8 mouse cellular contexts compared by ENCODE assay signal in the genomic region with DNA sequence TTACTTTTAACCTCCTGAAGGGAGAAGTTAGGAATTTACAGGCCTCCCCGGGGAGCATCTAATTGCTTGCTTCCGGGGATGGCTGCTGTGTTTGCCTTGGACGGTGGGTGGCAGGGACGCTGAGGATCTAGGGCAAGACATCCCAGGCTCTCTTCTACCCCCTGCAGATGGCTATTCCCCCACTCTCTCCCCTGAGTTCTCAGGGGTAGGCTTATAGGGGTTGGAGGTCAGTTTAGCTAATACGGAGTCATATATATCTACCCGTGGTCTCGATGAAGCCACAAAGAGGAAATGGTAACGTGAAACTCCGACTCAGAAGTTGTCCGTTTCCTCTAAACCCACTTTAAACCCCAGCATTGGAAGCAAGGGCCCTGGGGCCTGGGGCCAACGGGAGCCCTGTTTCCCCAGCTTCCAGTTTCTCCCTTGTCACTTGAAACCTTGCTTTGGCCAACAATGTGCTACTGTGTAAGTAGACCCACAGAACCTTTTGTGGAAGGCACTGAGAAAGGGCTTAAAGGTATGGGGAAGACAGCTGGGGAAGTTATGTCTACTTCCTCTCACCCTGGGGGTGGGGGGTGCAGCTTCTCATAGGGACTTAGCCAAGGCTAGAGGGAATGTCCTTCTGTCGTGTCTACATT.
DNase-seq lines count a peak whose midpoint lies in the region; ATAC-seq and TF ChIP-seq lines count a peak whose summit lies in the region.

No protein-coding gene starts in this region.

- H3K36me3 ChIP-seq in spleen, adult 2 months (ENCODE audit: control insufficient read depth, insufficient read depth, low read length) = no peaks in the 10 kb centered on the region
- no peaks in the 10 kb centered on the region for H3K36me3 ChIP-seq in forebrain, embryonic 14.5 days (ENCODE audit: control insufficient read depth, insufficient read depth, low read length)

- peak overlapping the region; percentile 47; the same call in 1 of the 2 replicates for H3K27ac ChIP-seq in spleen, adult 2 months (ENCODE audit: insufficient read depth, low read length)
- no peak overlapping the region for H3K27ac ChIP-seq in forebrain, embryonic 14.5 days (ENCODE audit: low read depth, low read length)

- peak overlapping the region; percentile 29; the same call in 1 of the 2 replicates for H3K9ac ChIP-seq in forebrain, embryonic 14.5 days (ENCODE audit: low read length)

- H3K27me3 ChIP-seq in spleen, adult 2 months (ENCODE audit: control insufficient read depth, insufficient read depth, low read length) = no peaks in the 10 kb centered on the region
- H3K27me3 ChIP-seq in forebrain, embryonic 14.5 days (replicated peaks; ENCODE audit: control insufficient read depth, insufficient read depth, low read length) = peaks cover 13% of the 10 kb centered on the region

- no peak for TF ChIP-seq POLR2A in spleen, adult 2 months (IDR thresholded peaks at IDR 0.05; ENCODE audit: low read depth, low read length)

- ATAC-seq in forebrain, embryonic 14.5 days = peak; percentile 25; the same call in 1 of the 2 replicates

- H3K4me3 ChIP-seq in spleen, adult 2 months (ENCODE audit: extremely low read depth, insufficient read depth, insufficient read length) = no peak overlapping the region
- H3K4me3 ChIP-seq in forebrain, embryonic 14.5 days (ENCODE audit: low read depth, low read length) = no peak overlapping the region

- no peaks in the 10 kb centered on the region for H3K9me3 ChIP-seq in forebrain, embryonic 14.5 days (replicated peaks; ENCODE audit: control insufficient read depth, low read length)

- peak; percentile 15 to 46 for DNase-seq in spleen, adult 2 months (ENCODE audit: low read depth in 1 of 2, low spot score in 2 of 2)
- DNase-seq in spleen, adult 12 weeks (ENCODE audit: low spot score) = no peak
- peak; percentile 24 for DNase-seq in forebrain, embryonic 14.5 days (ENCODE audit: low spot score)
- DNase-seq in kidney, postnatal 10 days = peak; percentile 63
- DNase-seq in spleen, postnatal 36 days (ENCODE audit: low spot score in 2 of 2) = peak; percentile 47 to 58
- DNase-seq in right cerebral cortex, postnatal 4 days = no peak
- DNase-seq in urinary bladder, postnatal 4 days (ENCODE audit: low spot score in 2 of 2) = no peak
- no peak for DNase-seq in layer of hippocampus, adult 8-10 months (ENCODE audit: low spot score in 2 of 2)

- H3K4me2 ChIP-seq in forebrain, embryonic 14.5 days (ENCODE audit: low read length) = no peak overlapping the region

- 3% methylated on average over 12 of the region's 12 CpGs for WGBS in spleen, adult 2 months
- WGBS in forebrain, embryonic 14.5 days = 27% methylated on average over 12 of the region's 12 CpGs

- no peak for TF ChIP-seq CTCF in spleen, adult 2 months (IDR thresholded peaks at IDR 0.05; ENCODE audit: extremely low read depth, insufficient read depth, insufficient read length, insufficient replicate concordance)

- peaks cover 4% of the 10 kb centered on the region; the same call in 1 of the 2 replicates for H3K4me1 ChIP-seq in spleen, adult 2 months (ENCODE audit: control insufficient read depth, insufficient read depth, insufficient read length)
- H3K4me1 ChIP-seq in forebrain, embryonic 14.5 days (ENCODE audit: control insufficient read depth, insufficient read depth, low read length) = peaks cover 12% of the 10 kb centered on the region

Comparison
In these comparisons a context has a peak if more than half of its experiments do, and no peak if none do; other contexts are left out.
1. DNase-seq: peak in spleen, adult 2 months (2 of 2), forebrain, embryonic 14.5 days (single experiment), kidney, postnatal 10 days (single experiment) and spleen, postnatal 36 days (2 of 2); none in spleen, adult 12 weeks (single experiment), right cerebral cortex, postnatal 4 days (single experiment), urinary bladder, postnatal 4 days (0 of 2) and layer of hippocampus, adult 8-10 months (0 of 2).